Mouse (Mus musculus) ES-E14 (cell line): ENCODE results near the gene Cops9.

Source experiments
- CHD2 ChIP-seq: IDR thresholded peaks from 2 replicates; pipeline ENCODE4 v1.6.1; 2014; ENCODE audit warnings: mild to moderate bottlenecking, low read depth, low read length, inconsistent platforms
- HCFC1 ChIP-seq: IDR thresholded peaks from 2 replicates; pipeline ENCODE4 v1.6.1; 2012; ENCODE audit warnings: low read length, inconsistent platforms, borderline replicate concordance; ENCODE audit not compliant: insufficient read depth
- MAFK ChIP-seq: IDR thresholded peaks from 2 replicates; pipeline ENCODE4 v1.6.1; 2014; ENCODE audit warnings: mild to moderate bottlenecking, low read depth, low read length, inconsistent platforms; ENCODE audit not compliant: insufficient read depth
- ZC3H11A ChIP-seq: IDR thresholded peaks from 2 replicates; pipeline ENCODE4 v1.6.1; 2012; ENCODE audit warnings: low read depth, mild to moderate bottlenecking, inconsistent platforms, low read length, borderline replicate concordance
- ZNF384 ChIP-seq: IDR thresholded peaks from 2 replicates; pipeline ENCODE4 v1.6.1; 2012; ENCODE audit warnings: low read depth, low read length, inconsistent platforms

DNA sequence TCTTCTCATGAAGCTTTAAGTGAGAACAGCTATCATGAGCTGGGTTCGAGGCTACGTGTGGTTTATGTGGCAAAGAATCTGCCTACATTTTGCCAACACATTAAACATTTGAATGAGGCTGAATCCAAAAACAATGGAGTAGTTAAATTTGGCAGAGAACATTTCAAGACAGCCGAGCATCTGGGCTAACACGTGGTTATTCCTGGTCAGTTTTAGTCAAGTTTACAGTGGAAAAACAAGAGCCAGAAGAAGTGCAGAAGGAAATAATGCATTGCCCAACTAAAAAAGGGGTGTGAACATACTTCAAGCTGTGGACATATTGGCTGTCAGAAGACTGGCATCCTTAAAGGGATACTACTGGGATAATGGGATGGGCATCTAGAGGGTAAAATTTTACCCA, 29.5 kb upstream of the Cops9 start:
- TF ChIP-seq HCFC1, result no peak
- no peak for TF ChIP-seq ZC3H11A
- no peak for TF ChIP-seq MAFK
- no peak for TF ChIP-seq ZNF384
- TF ChIP-seq CHD2, result no peak
